Mouse (Mus musculus): ENCODE results near the gene Cdkn1a.

DNA sequence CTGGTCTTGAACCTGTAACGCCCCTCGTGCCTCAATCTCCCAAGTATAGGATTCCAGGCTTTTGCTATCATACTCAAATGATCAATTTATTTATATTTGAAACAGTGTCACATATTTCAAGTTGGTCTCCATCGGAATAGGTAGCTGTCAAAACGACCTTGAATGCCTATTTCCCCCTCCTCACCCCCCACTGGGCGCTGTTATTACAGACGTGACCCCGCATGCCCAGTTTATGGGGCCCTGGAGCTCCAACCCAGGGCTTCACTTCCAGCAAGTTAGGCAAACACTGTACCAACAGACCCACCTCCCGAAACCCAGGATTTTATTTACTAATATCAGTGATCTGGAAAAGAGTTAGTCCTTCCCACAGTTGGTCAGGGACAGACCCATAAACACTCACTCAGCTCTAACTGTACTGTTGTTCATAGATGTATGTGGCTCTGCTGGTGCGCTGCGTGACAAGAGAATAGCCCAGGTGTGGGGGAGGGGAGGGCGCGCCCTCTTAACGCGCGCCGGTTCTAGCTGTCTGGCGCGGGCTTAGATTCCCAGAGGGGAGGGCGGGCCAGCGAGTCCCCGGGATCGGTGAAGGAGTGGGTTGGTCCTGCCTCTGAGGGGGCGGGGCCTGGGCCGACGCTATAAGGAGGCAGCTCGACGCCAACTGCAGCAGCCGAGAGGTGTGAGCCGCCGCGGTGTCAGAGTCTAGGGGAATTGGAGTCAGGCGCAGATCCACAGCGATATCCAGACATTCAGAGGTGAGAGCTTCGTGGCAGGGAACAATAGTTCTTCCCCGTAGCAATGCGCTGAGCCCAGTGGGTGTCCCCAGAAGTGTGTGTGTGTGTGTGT is 2.6 kb downstream of the Cdkn1a start:
- TF ChIP-seq MAX (IDR thresholded peaks at IDR 0.05; ENCODE audit: low read length) (no peak), ZMIZ1 (IDR thresholded peaks at IDR 0.05; ENCODE audit: low read depth, low read length) (peak; percentile 99), ZKSCAN1 (IDR thresholded peaks at IDR 0.05; ENCODE audit: borderline replicate concordance, low read depth, low read length) (no peak), CTCF (conservative IDR thresholded peaks at IDR 0.05 in 1 of 2, IDR thresholded peaks at IDR 0.05 in 1 of 2; ENCODE audit: low read depth in 2 of 2, low read length in 2 of 2) (no peak), CHD2 (IDR thresholded peaks at IDR 0.05; ENCODE audit: low read length) (peak; percentile 89), MAFK (IDR thresholded peaks at IDR 0.05; ENCODE audit: insufficient replicate concordance, low read length) (no peak), GABPA (IDR thresholded peaks at IDR 0.05; ENCODE audit: insufficient replicate concordance, low read depth, low read length) (no peak), POLR2A (IDR thresholded peaks at IDR 0.05; ENCODE audit: low read depth, low read length) (peak; percentile 100), CHD1 (IDR thresholded peaks at IDR 0.05; ENCODE audit: low read depth, low read length) (no peak), POLR2AphosphoS2 (IDR thresholded peaks at IDR 0.05; ENCODE audit: low read depth, low read length) (peak; percentile 95; the same call in 1 of the 2 replicates)
